Mouse (Mus musculus): ENCODE measurements around the gene Drosha. TPM values are rescaled to one million over a fixed set of nuclear protein-coding genes. Genes with fewer than 3 reads are reported as not detected.

Gene Drosha
- polyA plus RNA-seq, 1 experiment from 2014 or later: 61.9 TPM

Small RNA genes within 50 kb of the gene (microRNA-seq; reads per million reads assigned to microRNA genes)
- gene Gm47288: not detected

Other genes with a start within 250 kb of the Drosha start
- 8.1 and 9.0 TPM in 2 replicates for gene Pdzd2, start 84.9 kb upstream of the Drosha start, polyA plus RNA-seq (2015; fragmentation: Nextera tagmentation; extraction: Ambion mirVana)
- gene 6030458C11Rik, start 166 bp upstream of the Drosha start, polyA plus RNA-seq (2015; fragmentation: Nextera tagmentation; extraction: Ambion mirVana): 30.8 and 36.9 TPM in 2 replicates

All from forebrain, embryonic 16.5 days (tissue).